In the genomic region with DNA sequence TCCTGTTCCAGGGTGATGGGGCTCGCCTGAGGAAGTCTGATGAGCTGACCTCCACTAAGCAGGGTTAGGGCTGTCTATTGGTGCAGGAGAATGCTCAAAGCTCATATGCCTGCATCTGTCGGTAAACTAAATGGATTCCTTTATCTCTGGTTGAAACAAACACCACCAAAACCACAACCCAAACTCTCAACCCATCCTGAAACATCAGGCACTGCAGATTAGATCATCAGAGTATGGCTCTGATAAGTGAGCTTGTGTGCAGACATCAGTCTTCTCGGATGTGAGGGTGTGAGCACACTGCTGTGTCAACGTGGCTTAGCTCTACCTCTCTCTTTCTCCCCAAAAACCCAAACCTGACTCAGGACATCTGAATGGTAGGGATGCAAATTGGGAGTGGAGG, we compare ENCODE assay signal across 18 mouse cellular contexts.
DNase-seq lines count a peak whose midpoint lies in the region; ATAC-seq and TF ChIP-seq lines count a peak whose summit lies in the region.
"Had no signal": no experiment of that assay in that cellular context is flagged by ENCODE, and none has a peak within 500 bp of the region (broad histone marks: within the 10 kb centered on the region; RNA-seq: fewer than 3 reads in every experiment).

No protein-coding gene starts in this region.

- no peaks in the 10 kb centered on the region for H3K27me3 ChIP-seq in cerebellum, adult 2 months (ENCODE audit: control insufficient read depth, insufficient read depth, low read length)
- H3K27me3 ChIP-seq in forebrain, postnatal 0 days (ENCODE audit: insufficient read depth, low read length) = no peaks in the 10 kb centered on the region
- H3K27me3 ChIP-seq: limb, embryonic 12.5 days; neural tube, embryonic 15.5 days had no signal

- 86% methylated on average over 4 of the region's 4 CpGs for WGBS in cerebellum, adult 2 months
- WGBS in forebrain, postnatal 0 days = 78% methylated on average over 4 of the region's 4 CpGs

- H3K9me3 ChIP-seq in forebrain, postnatal 0 days (ENCODE audit: low read length) = no peaks in the 10 kb centered on the region
- H3K9me3 ChIP-seq: limb, embryonic 12.5 days; neural tube, embryonic 15.5 days had no signal

- DNase-seq in cerebellum, adult 2 months = no peak
- no peak for DNase-seq in cerebellum, postnatal 4 days (ENCODE audit: low spot score in 2 of 2)
- no peak for DNase-seq in left cerebral cortex, adult 2 months (ENCODE audit: extremely low spot score in 1 of 2, low spot score in 2 of 2)
- DNase-seq in left cerebral cortex, postnatal 36 days (ENCODE audit: low spot score in 2 of 2) = no peak
- peak; percentile 79 for DNase-seq in 416B (ENCODE audit: low read depth)
- DNase-seq in forebrain, postnatal 0 days = no peak
- DNase-seq in ovary, adult 18-20 months (ENCODE audit: low spot score) = no peak
- DNase-seq in gastrocnemius, adult 2 months = no peak
- DNase-seq: adrenal gland, postnatal 25 days; heart, adult 18-20 months; heart, postnatal 4 days; kidney, adult 18-20 months; kidney, postnatal 10 days; lung, adult 2 months; lung, postnatal 4 days; thymus, postnatal 36 days had no signal

- no peak overlapping the region for H3K4me3 ChIP-seq in cerebellum, adult 2 months (replicated peaks; ENCODE audit: insufficient read depth, low read depth, low read length)
- no peak overlapping the region for H3K4me3 ChIP-seq in left cerebral cortex, adult 2 months
- H3K4me3 ChIP-seq in forebrain, postnatal 0 days (ENCODE audit: low read depth, low read length) = no peak overlapping the region
- H3K4me3 ChIP-seq in gastrocnemius, adult 2 months = no peak overlapping the region
- H3K4me3 ChIP-seq: limb, embryonic 12.5 days; neural tube, embryonic 15.5 days had no signal

- ATAC-seq in forebrain, postnatal 0 days = no peak

- no peak for TF ChIP-seq POLR2A in cerebellum, adult 2 months (IDR thresholded peaks at IDR 0.05; ENCODE audit: borderline replicate concordance, insufficient read depth, low read length)

- peak overlapping the region; percentile 98 for H3K27ac ChIP-seq in cerebellum, adult 2 months (ENCODE audit: insufficient read depth, low read length)
- H3K27ac ChIP-seq in left cerebral cortex, adult 2 months = peak overlapping the region; percentile 93
- peak overlapping the region; percentile 89 for H3K27ac ChIP-seq in forebrain, postnatal 0 days (ENCODE audit: low read depth, low read length)
- H3K27ac ChIP-seq in gastrocnemius, adult 2 months = no peak overlapping the region
- H3K27ac ChIP-seq: limb, embryonic 12.5 days had no signal

- H3K9ac ChIP-seq in forebrain, postnatal 0 days = 0 out of 2 replicates have a peak overlapping the region, but pooled peaks have one; percentile 11
- H3K9ac ChIP-seq: limb, embryonic 12.5 days; neural tube, embryonic 15.5 days had no signal

- peaks cover 88% of the 10 kb centered on the region for H3K36me3 ChIP-seq in forebrain, postnatal 0 days (ENCODE audit: insufficient read depth)
- H3K36me3 ChIP-seq: limb, embryonic 12.5 days had no signal

- no peak overlapping the region for H3K4me2 ChIP-seq in forebrain, postnatal 0 days (ENCODE audit: low read depth)
- H3K4me2 ChIP-seq: limb, embryonic 12.5 days; neural tube, embryonic 15.5 days had no signal

- intact Hi-C loops in left cerebral cortex, adult 2 months (cut with DNase I) = loop anchor here (2.0 to 5.0 kb wide), 2 partner anchors 36 to 75 kb away; partner anchors contain the start of gene Add2
- intact Hi-C loops in left cerebral cortex, postnatal 36 days (cut with DNase I) = loop anchor here (2.0 to 5.0 kb wide), 2 partner anchors 35 to 76 kb away; partner anchors contain the start of gene Add2
- intact Hi-C loops in gastrocnemius, adult 2 months (cut with DNase I) = no loop called here

- TF ChIP-seq CTCF in cerebellum, adult 2 months (IDR thresholded peaks at IDR 0.05; ENCODE audit: borderline replicate concordance, insufficient read depth, low read depth, low read length) = no peak
- TF ChIP-seq CTCF in left cerebral cortex, adult 2 months (IDR thresholded peaks at IDR 0.05) = no peak
- no peak for TF ChIP-seq CTCF in forebrain, postnatal 0 days (IDR thresholded peaks at IDR 0.05; ENCODE audit: low read depth)
- no peak for TF ChIP-seq CTCF in gastrocnemius, adult 2 months (IDR thresholded peaks at IDR 0.05)

- H3K4me1 ChIP-seq in cerebellum, adult 2 months (ENCODE audit: control insufficient read depth, insufficient read depth, low read length) = peaks cover 22% of the 10 kb centered on the region
- H3K4me1 ChIP-seq in forebrain, postnatal 0 days (ENCODE audit: insufficient read depth) = peaks cover 10% of the 10 kb centered on the region; the same call in 1 of the 2 replicates
- H3K4me1 ChIP-seq: limb, embryonic 12.5 days; neural tube, embryonic 15.5 days had no signal
